Mouse (Mus musculus): Measurements from ENCODE around the gene Lrrc26. TPM values are rescaled to one million over a fixed set of nuclear protein-coding genes. Genes with fewer than 3 reads are reported as not detected.
"Not testable (repeated sequence)": the region's sequence is repeated elsewhere in the genome, so short reads cannot be mapped to it uniquely, and the experiment has no call there.

Lrrc26 gene
- polyA plus RNA-seq, 1 experiment = not detected

DNA sequence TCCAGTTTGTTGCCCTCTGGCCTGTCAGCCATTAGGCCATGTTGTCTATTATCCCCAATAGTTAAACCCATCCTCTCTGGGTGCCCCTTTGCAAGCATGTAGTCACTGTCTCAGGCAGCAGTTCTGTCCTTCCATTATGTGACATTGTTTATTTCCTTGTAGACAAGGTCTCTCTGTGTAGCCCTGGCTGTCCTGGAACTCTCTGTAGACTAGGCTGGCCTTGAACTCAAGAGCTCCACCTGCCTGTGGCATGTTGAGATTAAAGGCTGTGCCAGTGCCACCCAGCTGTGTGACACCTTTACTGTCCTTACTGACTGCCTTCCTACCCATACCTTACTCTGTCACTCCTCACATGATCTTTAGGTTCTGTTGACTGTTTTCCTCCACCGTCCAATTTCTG is 37.4 kb upstream of the Lrrc26 start:
- TF ChIP-seq CTCF (IDR thresholded peaks at IDR 0.05; ENCODE audit: insufficient read depth, low read depth, low read length) = no peak
- no peak for TF ChIP-seq POLR2A (IDR thresholded peaks at IDR 0.05; ENCODE audit: insufficient read depth, low read depth, low read length)
- WGBS = 77% methylated on average over 1 of the region's 1 CpGs
- no peak overlapping the region for H3K27ac ChIP-seq (ENCODE audit: insufficient read depth, low read depth, low read length)

DNA sequence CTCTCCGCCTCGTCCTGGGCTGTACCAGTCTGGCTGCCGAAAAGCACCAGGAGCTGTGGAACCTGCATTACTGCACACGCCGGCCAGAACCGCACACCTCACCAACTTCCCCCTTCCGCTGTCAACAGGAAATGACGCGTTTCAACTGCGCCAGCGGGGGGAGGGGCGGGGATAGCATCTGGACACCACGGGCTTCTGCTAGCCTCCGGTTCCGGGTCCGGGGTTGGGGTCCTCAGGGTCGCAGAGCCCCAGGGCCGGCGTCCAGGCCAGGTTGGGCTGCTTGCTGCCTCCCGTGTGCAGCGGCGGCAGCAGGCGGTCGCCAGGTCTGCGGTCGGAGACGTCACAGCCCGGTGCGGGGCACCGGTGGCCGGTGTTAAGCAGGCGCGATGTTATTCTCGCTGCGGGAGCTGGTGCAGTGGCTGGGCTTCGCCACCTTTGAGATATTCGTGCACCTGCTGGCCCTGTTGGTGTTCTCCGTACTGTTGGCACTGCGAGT is 34.4 kb upstream of the Lrrc26 start, which contains the start of gene Tmem203:
Gene Tmem203, plus strand, starts transcription at position 156 of the 496 bp plus-strand sequence.
- Histone ChIP-seq H3K27ac (ENCODE audit: insufficient read depth, low read depth, low read length) (peak within 1 kb of the TSS; percentile 17; the same call in 1 of the 2 replicates), H3K4me1 (ENCODE audit: control insufficient read depth, insufficient read depth, low read length) (peaks cover 3% of the 10 kb centered on the region; the same call in 1 of the 2 replicates), H3K4me3 (ENCODE audit: insufficient read depth, low read depth, low read length) (peak within 1 kb of the TSS; percentile 75)
- TF ChIP-seq POLR2A (IDR thresholded peaks at IDR 0.05; ENCODE audit: insufficient read depth, low read depth, low read length) = peak; percentile 64
- no peak for TF ChIP-seq CTCF (IDR thresholded peaks at IDR 0.05; ENCODE audit: insufficient read depth, low read depth, low read length)
- under 1% methylated on average over 39 of the region's 39 CpGs for WGBS

More for the DNA sequence above, 37.4 kb upstream of the Lrrc26 start:
- Histone ChIP-seq H3K4me1 (ENCODE audit: control insufficient read depth, insufficient read depth, low read length) (peaks cover 3% of the 10 kb centered on the region; the same call in 1 of the 2 replicates), H3K4me3 (ENCODE audit: insufficient read depth, low read depth, low read length) (no peak overlapping the region)

DNA sequence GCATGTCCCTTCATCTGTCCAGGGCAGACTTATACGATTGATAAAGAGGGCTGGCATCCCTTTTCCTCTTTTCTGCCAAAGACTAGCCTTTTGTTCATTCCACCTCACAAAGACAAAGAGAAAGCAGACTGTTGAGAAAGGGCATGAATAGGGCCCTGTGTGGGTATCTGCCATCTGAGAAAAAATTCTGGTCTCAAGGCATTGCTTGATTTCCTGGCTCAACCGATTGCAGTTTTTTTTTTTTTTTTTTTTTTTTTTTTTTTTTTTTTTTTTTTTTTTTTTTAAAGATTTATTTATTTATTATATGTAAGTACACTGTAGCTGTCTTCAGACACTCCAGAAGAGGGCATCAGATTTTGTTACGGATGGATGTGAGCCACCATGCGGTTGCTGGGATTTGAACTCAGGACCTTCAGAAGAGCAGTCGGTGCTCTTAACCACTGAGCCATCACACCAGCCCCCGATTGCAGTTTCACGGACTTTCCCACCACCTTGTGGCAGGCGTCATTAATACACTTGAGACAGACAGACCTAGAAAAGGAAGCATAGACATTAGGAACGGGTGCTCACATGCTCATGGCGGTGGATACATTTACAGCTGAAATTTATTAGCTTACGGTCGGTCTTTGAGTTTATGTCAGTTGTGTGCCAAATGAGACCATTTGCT is 33.1 kb upstream of the Lrrc26 start:
- WGBS = 48% methylated on average over 12 of the region's 12 CpGs
- H3K27ac ChIP-seq (ENCODE audit: insufficient read depth, low read depth, low read length) = not testable (repeated sequence)

DNA sequence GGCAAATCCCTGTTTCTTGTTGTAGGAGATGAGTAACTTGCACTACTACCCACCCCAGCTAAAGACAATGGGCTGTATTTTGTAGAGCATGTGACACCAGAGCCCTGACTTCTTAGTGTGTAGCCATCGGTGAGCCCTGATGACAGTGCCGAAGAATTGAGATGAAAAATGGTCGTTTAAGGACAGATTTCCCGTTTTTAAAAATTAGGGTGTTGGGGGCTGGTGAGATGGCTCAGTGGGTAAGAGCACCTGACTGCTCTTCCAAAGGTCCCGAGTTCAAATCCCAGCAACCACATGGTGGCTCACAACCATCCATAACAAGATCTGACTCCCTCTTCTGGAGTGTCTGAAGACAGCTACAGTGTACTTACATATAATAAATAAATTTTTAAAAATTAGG is 32.5 kb upstream of the Lrrc26 start:
- not testable (repeated sequence) for H3K27ac ChIP-seq (ENCODE audit: insufficient read depth, low read depth, low read length); H3K4me1 ChIP-seq (ENCODE audit: control insufficient read depth, insufficient read depth, low read length); H3K4me3 ChIP-seq (ENCODE audit: insufficient read depth, low read depth, low read length)
- WGBS = 80% methylated on average over 5 of the region's 5 CpGs

More for the DNA sequence above, 33.1 kb upstream of the Lrrc26 start:
- not testable (repeated sequence) for H3K4me3 ChIP-seq (ENCODE audit: insufficient read depth, low read depth, low read length); H3K4me1 ChIP-seq (ENCODE audit: control insufficient read depth, insufficient read depth, low read length)

DNA sequence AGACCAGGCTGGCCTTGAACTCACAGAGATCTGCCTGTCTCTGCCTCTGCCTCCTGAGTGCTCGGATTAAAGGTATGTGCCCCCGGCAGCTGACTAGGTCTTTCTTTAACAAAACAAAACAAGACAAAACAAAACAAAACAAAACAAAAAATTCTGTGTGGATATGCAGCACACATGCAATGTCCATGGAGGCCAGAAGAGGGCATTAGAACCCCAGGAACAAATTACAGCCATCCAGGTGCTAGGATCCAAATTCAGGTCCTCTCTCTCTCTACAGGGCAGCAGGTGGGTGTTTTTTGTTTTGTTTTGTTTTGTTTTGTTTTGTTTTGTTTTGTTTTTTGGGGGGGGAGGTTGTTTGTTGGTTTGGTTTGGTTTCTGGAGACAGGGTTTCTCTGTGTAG is 30.8 kb upstream of the Lrrc26 start:
- H3K4me3 ChIP-seq (ENCODE audit: insufficient read depth, low read depth, low read length) = no peak overlapping the region
- 46% methylated on average over 2 of the region's 2 CpGs for WGBS
- H3K27ac ChIP-seq (ENCODE audit: insufficient read depth, low read depth, low read length) = no peak overlapping the region
- TF ChIP-seq POLR2A (IDR thresholded peaks at IDR 0.05; ENCODE audit: insufficient read depth, low read depth, low read length) (no peak), CTCF (IDR thresholded peaks at IDR 0.05; ENCODE audit: insufficient read depth, low read depth, low read length) (no peak)
- peaks cover 17% of the 10 kb centered on the region for H3K4me1 ChIP-seq (ENCODE audit: control insufficient read depth, insufficient read depth, low read length)

DNA sequence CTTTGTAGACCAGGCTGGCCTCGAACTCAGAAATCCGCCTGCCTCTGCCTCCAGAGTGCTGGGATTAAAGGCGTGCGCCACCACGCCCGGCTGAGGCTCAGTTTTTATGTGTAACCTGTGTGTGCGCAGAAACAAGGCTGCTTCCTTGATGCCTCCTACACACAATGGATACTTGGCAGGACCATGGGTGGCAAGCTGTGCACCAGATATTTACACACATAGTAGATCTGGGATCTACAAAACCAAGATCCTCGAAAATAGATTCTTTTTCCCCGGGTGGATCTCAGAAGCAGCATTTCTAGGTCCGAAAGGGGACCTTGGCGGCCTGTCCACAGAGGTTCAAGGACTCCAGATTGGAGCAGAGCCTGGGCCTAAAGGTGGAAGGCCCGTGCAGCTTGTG is 27.8 kb upstream of the Lrrc26 start:
- Histone ChIP-seq H3K27ac (ENCODE audit: insufficient read depth, low read depth, low read length) (peak overlapping the region; percentile 74), H3K4me3 (ENCODE audit: insufficient read depth, low read depth, low read length) (peak overlapping the region; percentile 48), H3K4me1 (ENCODE audit: control insufficient read depth, insufficient read depth, low read length) (peaks cover 33% of the 10 kb centered on the region)
- WGBS = 40% methylated on average over 12 of the region's 12 CpGs
- no peak for TF ChIP-seq POLR2A (IDR thresholded peaks at IDR 0.05; ENCODE audit: insufficient read depth, low read depth, low read length)

DNA sequence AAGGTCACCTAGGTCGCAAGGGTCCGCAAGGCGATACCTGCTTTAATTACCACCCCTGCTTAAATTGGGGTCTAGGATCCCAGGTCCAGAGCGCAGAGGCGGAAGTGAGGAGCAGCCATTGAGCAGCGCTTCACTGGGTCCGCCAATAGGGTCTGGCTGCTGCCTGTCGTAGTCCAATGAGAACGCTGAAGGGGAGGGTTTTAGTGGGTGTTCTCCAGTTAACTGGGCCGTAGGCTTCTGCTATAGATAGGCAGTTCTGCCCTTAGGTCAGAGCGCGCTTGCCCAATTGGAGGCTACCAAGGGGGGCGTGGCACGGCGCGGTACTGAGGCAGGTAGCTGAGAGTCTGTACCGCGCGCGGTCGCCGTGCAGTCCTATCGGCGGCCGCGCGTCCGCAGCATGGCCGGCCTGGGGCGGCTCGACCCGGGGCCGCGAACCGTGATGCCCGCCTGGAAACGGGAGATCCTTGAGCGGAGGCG is 27.4 kb upstream of the Lrrc26 start, which contains the start of gene Tprn:
Gene Tprn, plus strand, starts transcription at position 328 of the 477 bp plus-strand sequence.
- TF ChIP-seq POLR2A (IDR thresholded peaks at IDR 0.05; ENCODE audit: insufficient read depth, low read depth, low read length) (peak; percentile 55; the same call in 1 of the 2 replicates), CTCF (IDR thresholded peaks at IDR 0.05; ENCODE audit: insufficient read depth, low read depth, low read length) (no peak)
- H3K4me1 ChIP-seq (ENCODE audit: control insufficient read depth, insufficient read depth, low read length) = peaks cover 37% of the 10 kb centered on the region
- under 1% methylated on average over 39 of the region's 39 CpGs for WGBS
- peak within 1 kb of the TSS; percentile 64 for H3K4me3 ChIP-seq (ENCODE audit: insufficient read depth, low read depth, low read length)
- peak within 1 kb of the TSS; percentile 74 for H3K27ac ChIP-seq (ENCODE audit: insufficient read depth, low read depth, low read length)

DNA sequence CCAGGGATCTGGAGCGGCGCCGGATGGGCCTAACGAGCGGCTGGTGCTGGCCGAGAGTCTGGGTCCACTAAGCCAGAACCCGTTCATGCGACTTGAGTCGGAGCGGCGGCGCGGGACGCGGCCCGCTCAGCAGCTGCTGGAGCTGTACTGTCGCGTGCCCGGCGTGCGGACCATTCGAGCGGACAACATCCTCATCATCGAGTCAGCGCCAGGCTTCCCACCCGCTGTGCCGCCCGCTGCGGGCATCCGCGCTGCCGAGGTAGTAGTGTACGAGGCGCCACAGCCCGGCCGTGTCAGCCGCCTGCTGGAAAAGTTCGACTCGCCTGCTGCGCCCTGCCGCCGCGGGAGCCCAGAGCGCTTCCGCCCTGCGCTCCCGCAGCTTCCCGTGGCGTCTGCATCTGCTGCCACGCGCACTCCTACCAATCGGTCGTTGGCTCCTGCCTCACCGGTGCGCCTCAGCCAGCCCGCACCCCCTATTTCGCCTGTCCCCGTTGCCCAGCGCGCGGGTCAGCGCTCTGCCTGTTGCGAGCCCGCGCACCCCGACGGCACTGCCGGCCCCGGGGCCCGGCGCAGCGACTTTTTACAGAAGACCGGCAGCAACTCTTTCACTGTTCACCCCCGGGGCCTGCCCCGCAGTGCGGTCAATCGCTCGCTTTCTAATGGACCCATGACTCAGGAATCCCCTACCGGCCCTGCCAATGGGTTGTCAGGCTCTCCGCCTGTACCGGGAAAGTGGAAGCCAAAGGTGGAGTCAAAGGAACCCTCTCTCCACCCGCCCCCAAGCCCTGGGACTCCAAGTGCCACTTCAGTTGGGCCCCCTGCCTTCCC is 26.7 kb upstream of the Lrrc26 start:
- no peak for TF ChIP-seq POLR2A (IDR thresholded peaks at IDR 0.05; ENCODE audit: insufficient read depth, low read depth, low read length)
- TF ChIP-seq CTCF (IDR thresholded peaks at IDR 0.05; ENCODE audit: insufficient read depth, low read depth, low read length) = no peak
- WGBS = under 1% methylated on average over 82 of the region's 82 CpGs
- Histone ChIP-seq H3K27ac (ENCODE audit: insufficient read depth, low read depth, low read length) (no peak overlapping the region), H3K4me1 (ENCODE audit: control insufficient read depth, insufficient read depth, low read length) (peaks cover 38% of the 10 kb centered on the region), H3K4me3 (ENCODE audit: insufficient read depth, low read depth, low read length) (peak overlapping the region; percentile 64)

Measured in olfactory bulb, adult 2 months (tissue).